Mouse (Mus musculus) layer of hippocampus, adult 9-11 months (tissue): Measurements from ENCODE around the gene Wars.
"Not testable (repeated sequence)": the region's sequence is repeated elsewhere in the genome, so short reads cannot be mapped to it uniquely, and the experiment has no call there.

Experiments
- DNase-seq: peaks from one replicate; pipeline ENCODE4 v3.0.0; 2022

Wars gene

GRCm38 (mm10) chr12:108852822-108853221, 41.2 kb downstream of the Wars start:
- DNase-seq: no peak

DNA sequence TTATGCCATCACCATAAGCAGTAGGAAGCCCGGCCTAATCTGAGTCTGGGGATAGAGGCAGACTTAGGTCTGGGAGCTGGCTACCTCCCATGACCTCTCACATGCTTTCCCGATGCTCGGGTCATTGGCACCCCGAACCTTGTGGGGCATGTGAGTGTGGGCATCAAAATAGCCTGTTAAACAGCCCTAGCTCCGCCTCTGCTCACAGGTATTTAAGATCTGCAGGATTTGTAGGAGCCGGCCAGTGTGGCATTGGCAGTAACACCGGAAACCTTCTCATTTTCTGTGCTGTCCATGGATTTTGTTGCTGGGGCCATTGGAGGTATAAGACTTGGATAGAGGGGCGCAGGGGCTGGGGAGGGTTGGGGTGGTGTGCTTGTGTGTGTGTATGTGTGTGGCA, 43.1 kb downstream of the Wars start:
- no peak for DNase-seq

- no peak for DNase-seq
These were observed 43.8 kb downstream of the Wars start for GRCm38 (mm10) chr12:108850129-108850528.

DNA sequence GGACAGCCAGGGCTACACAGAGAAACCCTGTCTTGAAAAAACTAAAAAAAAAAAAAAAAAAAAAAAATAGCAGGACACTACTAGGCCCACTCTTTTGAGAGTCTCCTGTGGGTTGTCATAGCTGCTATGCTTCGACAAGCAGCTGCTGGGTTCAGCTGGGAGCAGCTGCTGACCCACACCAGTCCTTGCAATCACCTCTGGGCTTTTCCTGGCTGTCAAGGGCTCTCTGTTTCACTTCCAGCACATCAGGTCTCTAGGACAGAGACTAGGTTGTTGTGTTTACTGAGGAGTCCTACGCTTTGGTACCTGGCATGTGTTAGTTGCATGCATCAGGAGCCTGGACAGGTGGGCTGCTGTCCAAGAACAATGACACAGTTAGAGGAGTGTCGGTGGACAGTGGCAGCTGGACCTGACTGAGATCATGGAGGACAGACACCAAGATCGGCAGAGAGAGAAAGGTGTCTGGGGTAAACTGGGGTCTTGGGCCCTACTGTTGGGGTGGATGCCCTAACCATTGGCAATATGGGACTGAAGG, 44.4 kb downstream of the Wars start:
- DNase-seq: no peak

DNA sequence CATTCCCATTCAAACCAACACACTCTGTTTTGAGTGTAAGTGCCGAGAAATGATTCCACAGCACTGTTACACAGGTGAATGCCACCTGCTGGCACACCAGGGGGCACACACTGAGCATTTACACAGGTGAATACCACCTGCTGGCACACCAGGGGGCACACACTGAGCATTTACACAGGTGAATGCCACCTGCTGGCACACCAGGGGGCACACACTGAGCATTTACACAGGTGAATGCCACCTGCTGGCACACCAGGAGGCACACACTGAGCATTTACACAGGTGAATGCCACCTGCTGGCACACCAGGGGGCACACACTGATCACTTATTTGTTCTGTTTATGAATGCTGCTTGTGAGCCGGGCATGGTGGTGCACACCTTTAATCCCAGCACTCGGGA, 45.9 kb downstream of the Wars start:
- DNase-seq: not testable (repeated sequence)

DNA sequence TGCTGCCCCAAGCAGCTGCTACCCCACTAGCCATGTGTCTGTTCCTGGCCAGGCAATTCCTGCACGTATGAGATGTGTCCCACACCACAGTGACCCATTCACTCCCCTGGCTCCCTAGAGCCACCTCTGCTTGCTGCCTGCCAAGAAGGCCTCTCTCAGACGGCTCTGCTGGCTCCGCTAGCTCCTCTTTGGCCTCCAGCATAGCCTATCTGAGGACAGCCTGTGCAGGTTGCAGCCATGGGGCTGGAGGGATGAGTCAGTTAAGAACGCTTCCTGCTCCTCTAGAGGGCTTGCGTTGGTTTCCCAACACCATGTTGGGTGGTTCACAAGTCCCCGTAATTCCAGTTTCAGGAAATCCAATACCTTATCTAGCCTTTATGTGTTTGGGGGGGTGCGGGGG, 51.3 kb downstream of the Wars start:
- DNase-seq: no peak

DNA sequence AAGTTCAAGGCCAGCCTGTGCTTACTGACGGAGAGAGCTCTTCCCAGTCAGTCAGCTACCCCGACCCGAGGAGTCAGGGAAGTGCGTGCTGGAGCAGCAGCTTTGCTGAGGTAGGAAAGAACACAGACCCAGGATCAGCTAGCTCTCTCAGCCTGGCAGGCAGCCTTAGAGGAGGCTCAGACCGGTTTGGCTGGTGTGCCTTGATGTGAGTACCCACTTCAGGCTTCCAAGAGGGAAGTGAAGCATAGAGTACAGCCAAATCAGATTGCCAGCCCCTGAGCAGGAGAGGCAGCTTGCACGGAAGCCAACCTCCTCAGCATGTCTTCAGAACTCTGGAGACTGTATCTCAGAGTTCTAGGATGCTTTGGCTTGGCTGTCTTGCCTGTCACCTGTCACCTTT, 52.8 kb downstream of the Wars start:
- no peak for DNase-seq

DNA sequence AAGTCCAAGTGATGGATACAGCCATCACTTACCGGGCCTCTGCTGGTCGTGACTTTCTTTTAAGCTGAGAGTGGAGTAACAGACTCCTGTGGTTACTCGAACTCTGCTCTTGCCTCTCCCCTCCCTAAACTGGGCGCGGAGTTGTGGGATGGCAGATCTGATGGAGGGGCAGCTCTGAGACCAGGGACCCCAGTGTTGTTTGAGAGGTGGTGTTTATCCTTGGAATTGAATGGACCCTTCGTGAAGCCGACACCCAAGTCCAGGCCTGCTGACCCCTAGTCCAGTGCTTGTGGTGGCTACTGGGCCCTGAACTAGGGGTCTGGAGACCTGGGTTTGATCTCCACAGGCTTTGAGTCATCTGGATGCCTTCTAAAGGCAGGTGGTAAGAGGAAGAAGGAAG, 57.3 kb downstream of the Wars start:
- no peak for DNase-seq

GRCm38 (mm10) chr12:108835840-108836409, 58.0 kb downstream of the Wars start, which contains the start of the genes Slc25a29 and Slc25a47:
Gene Slc25a29 (minus strand): TSS chr12:108835883.
Gene Slc25a47 (plus strand): TSS chr12:108836046.
- peak; percentile 97 for DNase-seq

GRCm38 (mm10) chr12:108835208-108835839, 58.6 kb downstream of the Wars start:
- no peak for DNase-seq

DNA sequence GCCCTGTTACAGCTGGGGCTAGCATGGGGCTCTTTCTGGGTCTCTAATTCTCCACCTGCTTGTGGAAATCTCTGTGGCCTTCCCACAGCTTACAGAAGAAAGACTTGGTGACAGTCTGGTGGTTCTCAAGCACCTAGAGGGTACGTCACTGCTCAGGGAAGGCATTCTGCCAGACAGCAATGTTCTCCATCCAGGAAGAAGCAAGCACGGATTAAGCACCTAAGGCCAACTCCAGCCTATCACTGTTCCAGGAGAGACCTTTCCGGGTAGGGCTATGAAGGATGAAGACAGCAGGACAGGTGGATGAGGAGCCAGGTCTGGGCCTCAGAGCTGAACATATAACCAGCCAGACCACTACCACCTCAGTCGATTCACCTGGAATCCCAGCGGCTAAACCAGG, 59.2 kb downstream of the Wars start:
- no peak for DNase-seq

DNA sequence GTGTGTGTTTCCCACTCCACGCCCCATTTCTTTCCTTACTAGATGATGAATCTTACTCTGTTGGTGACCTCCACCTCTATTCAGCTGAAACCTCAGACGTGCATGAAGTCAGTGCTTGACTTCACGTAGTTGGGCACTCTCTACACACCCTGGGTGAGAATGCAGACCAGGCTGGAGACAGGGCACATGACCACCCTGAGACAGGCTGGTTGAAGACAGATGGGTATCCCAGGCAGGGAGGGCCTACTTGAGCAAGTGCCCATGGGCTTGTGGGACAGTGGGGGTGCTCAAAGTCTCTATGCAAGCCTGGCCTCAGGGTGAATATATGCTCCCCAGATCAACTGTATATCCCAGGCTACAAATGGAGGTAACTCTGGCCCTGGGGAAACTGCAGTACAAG, 59.6 kb downstream of the Wars start:
- DNase-seq: no peak

GRCm38 (mm10) chr12:108833408-108833807, 60.6 kb downstream of the Wars start:
- DNase-seq: no peak

- no peak for DNase-seq
These were observed 61.1 kb downstream of the Wars start for GRCm38 (mm10) chr12:108832851-108833250.

- DNase-seq: peak; percentile 47
These were observed 61.9 kb downstream of the Wars start for GRCm38 (mm10) chr12:108831966-108832643.

DNA sequence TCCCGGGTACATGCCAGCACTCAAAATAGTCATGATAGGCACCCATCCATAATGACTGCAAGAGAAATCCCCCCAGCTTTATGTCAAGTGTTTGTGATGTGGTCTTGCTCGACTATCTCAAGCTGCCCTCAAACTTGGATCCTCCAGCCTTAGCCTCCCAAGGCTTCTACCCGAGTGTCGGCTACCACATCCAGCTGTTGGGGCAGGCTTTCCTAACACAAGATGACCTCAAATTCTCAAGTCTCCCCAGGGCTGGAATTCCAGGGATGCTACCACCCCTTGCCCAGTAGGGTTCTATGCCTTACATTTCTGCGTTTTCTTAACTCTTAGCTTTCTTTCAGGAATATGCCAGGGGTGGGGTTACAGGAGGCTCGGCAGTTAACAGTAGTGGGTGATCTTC, 63.6 kb downstream of the Wars start:
- DNase-seq: no peak

DNA sequence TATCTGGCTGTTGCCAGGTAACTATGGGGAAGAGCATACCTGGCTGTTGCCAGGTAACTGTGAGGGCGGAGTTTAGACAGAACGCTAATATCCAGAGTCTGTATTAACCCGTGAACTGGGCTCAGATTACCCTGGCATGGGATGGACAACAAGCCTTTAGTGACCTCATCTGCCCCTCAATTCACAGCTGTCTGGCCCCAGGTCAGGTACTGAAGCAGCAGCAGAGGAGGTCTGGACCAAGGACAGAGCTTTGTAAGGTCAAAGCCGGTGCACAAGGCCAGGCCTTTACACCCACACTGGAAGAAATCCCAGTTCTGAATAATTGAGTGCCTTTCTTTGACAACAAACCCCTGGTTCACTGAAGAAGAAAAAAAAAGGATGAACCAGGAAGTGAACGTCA, 64.3 kb downstream of the Wars start:
- no peak for DNase-seq

DNA sequence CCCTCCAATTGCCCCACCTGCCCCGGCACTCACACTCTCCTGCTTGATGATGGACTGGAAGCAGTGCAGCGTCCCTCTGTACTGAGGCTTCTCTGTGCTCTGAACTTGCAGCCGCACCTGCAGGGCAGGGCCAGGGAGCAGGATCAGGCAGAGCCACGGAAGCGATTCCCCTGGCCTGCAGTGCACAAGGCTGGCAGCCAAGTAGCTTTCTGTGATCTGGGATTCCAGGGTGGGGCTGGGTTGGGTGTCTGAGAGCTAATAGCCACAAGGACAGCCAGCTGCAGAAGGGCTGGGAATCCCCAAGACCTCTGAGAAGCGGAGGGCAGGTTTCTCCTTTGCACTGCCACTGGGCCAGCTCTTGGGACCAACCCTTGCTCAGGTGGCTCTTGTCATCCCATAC, 66.3 kb downstream of the Wars start:
- no peak for DNase-seq

DNA sequence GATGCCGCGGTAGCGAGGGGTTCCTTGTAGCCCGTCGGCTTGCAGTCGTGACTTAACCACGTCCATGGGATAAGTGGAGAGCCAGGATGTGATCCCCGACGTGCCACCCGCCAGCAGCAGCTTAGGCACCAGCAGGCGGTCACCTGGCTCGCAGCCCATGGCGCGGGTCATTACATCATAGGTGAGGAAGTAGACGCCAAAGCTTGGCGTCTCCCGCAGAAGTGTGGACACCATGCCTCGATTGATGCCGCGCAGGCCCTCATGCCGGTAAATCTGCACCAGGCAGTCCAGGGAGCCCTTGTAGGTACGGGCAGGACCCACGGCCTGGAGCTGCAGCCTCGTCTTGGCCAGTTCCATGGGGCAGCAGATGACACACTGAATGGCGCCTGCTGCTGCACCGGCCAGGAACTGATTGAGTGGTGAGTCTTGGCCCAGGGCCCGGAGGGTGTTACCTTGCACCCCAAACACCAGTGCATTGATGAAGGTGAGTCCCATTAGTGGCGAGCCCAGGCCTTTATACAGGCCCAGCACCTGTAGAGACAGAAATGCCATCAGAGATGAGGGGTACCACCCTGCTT, 66.9 kb downstream of the Wars start:
- no peak for DNase-seq

- DNase-seq: no peak
These were observed 67.6 kb downstream of the Wars start for GRCm38 (mm10) chr12:108826282-108826957.

GRCm38 (mm10) chr12:108825561-108826224, 68.3 kb downstream of the Wars start:
- DNase-seq: no peak

- no peak for DNase-seq
These were observed 69.6 kb downstream of the Wars start for GRCm38 (mm10) chr12:108824225-108824874.
